Mouse (Mus musculus) megakaryocyte, embryonic 14.5 days (primary cell): Measurements from ENCODE around the gene Stom. TPM values are rescaled to one million over a fixed set of nuclear protein-coding genes. Genes with fewer than 3 reads are reported as not detected.

Source experiments
- H3K27me3 ChIP-seq: replicated peaks from 2 replicates; pipeline ENCODE3; 2012; ENCODE audit warnings: inconsistent platforms
- H3K36me3 ChIP-seq: replicated peaks from 2 replicates; pipeline ENCODE3; 2012; ENCODE audit warnings: low read length, inconsistent platforms, mixed read lengths
- H3K4me1 ChIP-seq: 2 replicates; pipeline ENCODE4 v1.6.1; 2012; ENCODE audit warnings: inconsistent platforms
- H3K4me3 ChIP-seq: replicated peaks from 2 replicates; pipeline ENCODE3; 2012; ENCODE audit warnings: moderate library complexity, mild to moderate bottlenecking, inconsistent platforms
- H3K9me3 ChIP-seq: 2 replicates; pipeline ENCODE4 v1.6.1; 2012; ENCODE audit warnings: inconsistent platforms
- FLI1 ChIP-seq: IDR thresholded peaks from 2 replicates; pipeline ENCODE4 v1.6.1; 2012; ENCODE audit warnings: low read length, inconsistent platforms, mixed read lengths
- GATA1 ChIP-seq: IDR thresholded peaks from 3 replicates; pipeline ENCODE4 v1.6.1; 2012; ENCODE audit warnings: mixed read lengths, low read length, inconsistent platforms, borderline replicate concordance
- polyA plus RNA-seq: library from polyadenylated mRNA; stranded (reverse); fragments of >175 nt; gene quantifications from 2 replicates; pipeline ENCODE4 v1.2.3, GENCODE M21; 2012; ENCODE audit warnings: low replicate concordance; ENCODE audit not compliant: insufficient read depth

Gene Stom
- 26.2 and 42.0 TPM in 2 replicates for polyA plus RNA-seq

DNA sequence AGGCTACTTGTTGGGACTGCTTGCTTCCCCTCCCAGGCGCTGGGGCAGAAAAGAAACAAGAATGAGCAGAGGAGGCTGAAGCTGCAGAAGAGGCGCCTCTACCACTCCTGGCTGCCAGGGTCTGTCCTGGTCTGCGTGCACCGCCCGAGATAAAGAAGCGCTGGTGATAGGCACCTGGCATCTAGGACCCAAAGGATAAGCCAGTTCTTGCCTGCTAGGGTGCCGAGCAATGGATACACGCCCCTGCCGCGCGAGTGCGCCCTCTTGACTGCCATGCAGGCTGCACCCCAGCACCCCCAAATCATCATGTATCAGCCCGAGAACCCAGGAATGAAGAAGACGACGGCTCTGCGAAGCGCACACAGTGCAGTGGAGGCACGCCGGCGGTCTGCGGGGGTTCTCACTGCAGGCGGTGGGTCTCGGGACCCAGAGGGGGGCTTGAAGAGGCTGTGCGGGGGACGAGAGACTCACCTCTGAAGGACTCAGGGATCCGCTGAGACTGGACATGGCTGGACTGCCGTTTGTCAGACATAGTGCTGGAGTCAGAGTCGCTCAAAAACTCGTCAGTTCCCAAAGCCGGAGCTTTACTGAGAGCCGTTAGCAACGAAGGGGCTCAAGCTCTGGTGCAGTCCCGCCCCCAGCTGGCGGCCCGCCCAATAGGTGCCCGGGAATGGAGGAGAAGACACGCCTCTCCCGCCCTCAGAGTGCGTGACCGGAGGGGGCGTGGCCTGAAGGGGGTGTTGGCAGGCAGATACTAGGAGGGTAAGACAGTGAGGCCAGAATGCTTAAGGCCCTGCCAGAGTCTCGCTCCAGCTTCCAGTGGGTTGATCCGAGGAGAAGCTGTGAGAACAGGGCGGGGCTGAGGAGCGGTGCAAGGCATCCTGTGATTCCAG is at the start of gene Stom:
Gene Stom (minus strand): TSS at position 589 of the 893 bp plus-strand sequence.
- H3K4me1 ChIP-seq = peaks cover 62% of the 10 kb centered on the region
- no peak for TF ChIP-seq FLI1
- no peak for TF ChIP-seq GATA1

GRCm38 (mm10) chr2:35385441-35385871 is 48.7 kb upstream of the Stom start:
- H3K4me1 ChIP-seq = peaks cover 3% of the 10 kb centered on the region; the same call in 1 of the 2 replicates
- peaks cover 15% of the 10 kb centered on the region for H3K9me3 ChIP-seq
- H3K36me3 ChIP-seq = peaks cover 3% of the 10 kb centered on the region
- no peak overlapping the region for H3K4me3 ChIP-seq
- TF ChIP-seq FLI1 = no peak
- no peak for TF ChIP-seq GATA1
- H3K27me3 ChIP-seq = peaks cover 3% of the 10 kb centered on the region

More for the DNA sequence above, at the start of gene Stom:
- Histone ChIP-seq H3K9me3 (no peaks in the 10 kb centered on the region), H3K27me3 (no peaks in the 10 kb centered on the region), H3K36me3 (peaks cover 16% of the 10 kb centered on the region), H3K4me3 (peak within 1 kb of the TSS; percentile 92)

DNA sequence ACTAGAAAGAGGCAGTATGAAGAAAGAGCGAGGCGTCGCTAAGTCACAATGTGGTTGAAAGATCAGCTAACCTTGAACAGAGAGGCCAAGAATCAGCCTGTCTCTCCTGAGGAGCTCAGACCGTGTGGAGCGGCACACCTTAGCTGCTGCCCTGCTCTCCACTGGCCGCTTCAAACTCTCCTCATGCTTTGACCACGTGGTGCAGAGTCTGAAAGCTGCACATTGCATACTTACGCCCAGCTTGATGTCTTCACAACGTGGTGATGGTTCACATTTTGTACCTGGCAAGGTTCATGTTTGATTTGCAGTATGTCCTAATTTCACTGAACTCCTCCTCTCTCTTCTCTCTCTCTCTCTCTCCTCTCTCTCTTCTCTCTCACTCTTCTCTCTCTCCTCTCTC is 42.5 kb upstream of the Stom start:
- Histone ChIP-seq H3K4me3 (no peak overlapping the region), H3K27me3 (peaks cover 7% of the 10 kb centered on the region), H3K36me3 (no peaks in the 10 kb centered on the region), H3K4me1 (peaks cover 18% of the 10 kb centered on the region), H3K9me3 (no peaks in the 10 kb centered on the region)
- TF ChIP-seq FLI1 = no peak

GRCm38 (mm10) chr2:35377600-35377999 is 40.8 kb upstream of the Stom start:
- no peak overlapping the region for H3K4me3 ChIP-seq
- no peaks in the 10 kb centered on the region for H3K9me3 ChIP-seq
- H3K36me3 ChIP-seq = no peaks in the 10 kb centered on the region
- H3K27me3 ChIP-seq = peaks cover 7% of the 10 kb centered on the region
- no peak for TF ChIP-seq GATA1
- no peak for TF ChIP-seq FLI1
- peaks cover 18% of the 10 kb centered on the region for H3K4me1 ChIP-seq

DNA sequence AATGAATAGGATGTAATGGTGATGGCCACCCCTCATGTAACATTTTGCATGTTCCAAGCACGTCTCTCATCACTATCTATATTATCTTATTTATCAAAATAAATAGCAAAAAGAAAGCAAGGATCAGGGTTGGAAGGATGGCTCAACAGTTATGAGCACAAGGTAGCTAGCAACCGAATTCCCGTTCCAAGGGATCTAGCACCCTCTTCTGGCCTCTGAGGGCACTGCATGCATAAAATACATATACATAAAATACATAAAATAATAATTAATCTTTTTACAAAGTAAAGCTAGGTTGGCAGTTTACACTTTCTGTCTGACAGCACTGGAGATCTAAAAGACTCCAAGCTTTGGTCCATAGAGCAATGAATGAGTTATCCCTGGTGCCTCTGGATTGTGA is 36.2 kb upstream of the Stom start:
- Histone ChIP-seq H3K4me3 (no peak overlapping the region), H3K9me3 (no peaks in the 10 kb centered on the region), H3K4me1 (peaks cover 33% of the 10 kb centered on the region), H3K27me3 (peaks cover 7% of the 10 kb centered on the region), H3K36me3 (no peaks in the 10 kb centered on the region)
- TF ChIP-seq GATA1 (no peak), FLI1 (no peak)

- peaks cover 2% of the 10 kb centered on the region for H3K27me3 ChIP-seq
- TF ChIP-seq GATA1 (no peak), FLI1 (no peak)
- H3K36me3 ChIP-seq = no peaks in the 10 kb centered on the region
Observed at GRCm38 (mm10) chr2:35370686-35371085, 33.9 kb upstream of the Stom start.

DNA sequence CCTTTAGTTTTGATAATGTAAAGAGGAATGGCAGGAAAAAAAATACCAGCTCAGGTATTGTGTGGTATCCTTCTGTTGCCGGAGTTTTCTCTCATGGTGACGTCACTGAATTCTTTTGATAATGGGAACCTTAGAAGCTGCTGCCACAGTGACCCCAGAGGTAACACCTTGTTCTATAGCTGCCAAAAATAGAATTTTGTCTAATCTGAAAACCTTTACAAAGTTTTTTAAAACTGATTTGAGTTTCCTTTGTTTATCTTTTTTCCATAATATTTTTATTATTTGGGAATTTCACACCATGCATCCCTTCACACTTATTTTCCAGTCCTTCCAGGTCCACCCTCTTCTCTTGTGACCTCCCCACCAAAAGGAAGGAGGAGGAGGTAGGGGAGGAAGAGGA is 30.9 kb upstream of the Stom start, which contains the start of gene 4930568D16Rik:
Gene 4930568D16Rik (minus strand): TSS at position 101 of the 400 bp plus-strand sequence.
- no peaks in the 10 kb centered on the region for H3K36me3 ChIP-seq
- H3K9me3 ChIP-seq = peaks cover 8% of the 10 kb centered on the region
- H3K4me1 ChIP-seq = peaks cover 21% of the 10 kb centered on the region
- H3K4me3 ChIP-seq = peak within 1 kb of the TSS; percentile 57
- TF ChIP-seq FLI1 = no peak
- no peak for TF ChIP-seq GATA1
- peaks cover 2% of the 10 kb centered on the region for H3K27me3 ChIP-seq

More at GRCm38 (mm10) chr2:35370686-35371085, 33.9 kb upstream of the Stom start:
- Histone ChIP-seq H3K4me3 (no peak overlapping the region), H3K4me1 (peaks cover 21% of the 10 kb centered on the region), H3K9me3 (no peaks in the 10 kb centered on the region)

DNA sequence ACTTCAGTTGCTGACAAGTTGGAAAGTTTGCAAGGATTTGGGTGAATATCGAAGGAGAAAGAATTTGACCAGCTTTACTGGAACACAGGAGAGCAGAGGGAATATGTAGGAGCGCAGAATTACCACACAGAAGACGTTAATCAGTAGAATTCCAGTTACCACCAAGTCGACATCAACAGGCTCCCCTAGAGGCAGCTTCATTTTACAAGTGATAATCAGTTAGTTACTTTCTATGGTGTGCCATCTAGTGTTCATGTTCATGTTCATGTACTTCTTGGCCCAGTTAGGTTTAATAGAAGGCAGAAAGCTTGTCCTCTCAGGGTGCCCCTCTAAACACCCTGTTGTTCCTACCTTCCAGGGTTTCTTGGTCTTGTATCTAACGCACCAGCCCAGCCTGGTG is 12.4 kb upstream of the Stom start:
- no peak overlapping the region for H3K4me3 ChIP-seq
- no peaks in the 10 kb centered on the region for H3K36me3 ChIP-seq
- H3K27me3 ChIP-seq = peaks cover 8% of the 10 kb centered on the region
- TF ChIP-seq GATA1 = no peak
- no peak for TF ChIP-seq FLI1
- H3K9me3 ChIP-seq = no peaks in the 10 kb centered on the region
- H3K4me1 ChIP-seq = peaks cover 49% of the 10 kb centered on the region

- H3K4me1 ChIP-seq = peaks cover 64% of the 10 kb centered on the region
- H3K27me3 ChIP-seq = peaks cover 2% of the 10 kb centered on the region
- H3K36me3 ChIP-seq = no peaks in the 10 kb centered on the region
- peak overlapping the region; percentile 14 for H3K4me3 ChIP-seq
- no peaks in the 10 kb centered on the region for H3K9me3 ChIP-seq
- TF ChIP-seq GATA1 (no peak), FLI1 (no peak)
Observed at GRCm38 (mm10) chr2:35345984-35346383, 9.2 kb upstream of the Stom start.

DNA sequence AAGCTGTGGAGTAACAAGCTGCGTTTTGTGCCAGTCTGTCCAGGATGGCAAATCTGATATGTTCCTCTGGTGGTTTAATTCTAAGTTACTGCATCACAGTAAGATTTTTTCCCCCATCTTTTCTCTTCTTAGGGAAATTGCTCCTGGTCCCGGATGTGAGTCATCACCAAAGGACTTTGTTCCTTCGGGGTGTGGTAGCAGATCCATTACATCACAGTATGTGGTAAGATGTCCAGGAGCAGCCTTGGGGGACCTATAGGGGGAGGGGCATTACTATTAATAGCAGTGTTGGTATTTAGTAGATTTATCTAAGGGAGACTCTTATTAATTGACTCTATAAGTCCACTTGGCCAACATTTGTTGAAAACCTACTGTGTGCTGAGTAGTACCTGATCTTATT is 5.8 kb upstream of the Stom start:
- Histone ChIP-seq H3K4me1 (peaks cover 51% of the 10 kb centered on the region), H3K4me3 (no peak overlapping the region), H3K27me3 (no peaks in the 10 kb centered on the region), H3K9me3 (no peaks in the 10 kb centered on the region), H3K36me3 (no peaks in the 10 kb centered on the region)
- TF ChIP-seq FLI1 = no peak
